Mouse (Mus musculus): ENCODE results near the gene Fam98b. TPM values are rescaled to one million over a fixed set of nuclear protein-coding genes. Genes with fewer than 3 reads are reported as not detected.
A peak's percentile ranks its signal among the peaks of the same experiment; 100 is the strongest.

Gene Fam98b
- polyA plus RNA-seq, 1 experiment, result 11.7 TPM

DNA sequence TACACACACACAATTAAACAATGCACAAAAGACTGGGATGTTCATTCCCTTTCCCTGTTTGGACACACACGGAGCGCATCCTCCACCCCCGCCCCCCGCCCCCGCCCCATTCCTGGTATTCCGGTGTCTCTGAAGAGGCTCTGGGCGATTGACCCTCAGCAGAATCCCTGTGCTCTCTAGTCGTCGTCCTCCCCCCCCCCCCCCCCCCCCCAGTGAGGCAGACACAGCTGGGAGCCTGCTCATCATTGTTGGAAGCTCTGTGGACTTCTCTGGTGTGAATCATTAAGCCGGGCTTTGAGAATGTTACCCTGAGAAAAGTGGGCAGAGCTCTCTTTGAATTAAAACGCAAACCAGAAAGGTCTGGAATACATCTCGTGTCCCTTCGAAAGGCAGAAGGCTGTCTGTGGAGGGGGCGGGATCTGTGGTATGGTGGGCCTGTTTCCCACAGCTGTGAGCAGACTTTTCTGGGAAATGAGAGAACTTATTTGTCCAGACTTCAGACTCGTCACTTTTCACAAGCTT lies 31.8 kb upstream of the Fam98b start:
- Histone ChIP-seq H3K4me3 (ENCODE audit: control insufficient read depth, low read depth, low read length) (no peak overlapping the region), H3K36me3 (ENCODE audit: control insufficient read depth, insufficient read depth, low read length) (no peaks in the 10 kb centered on the region)

DNA sequence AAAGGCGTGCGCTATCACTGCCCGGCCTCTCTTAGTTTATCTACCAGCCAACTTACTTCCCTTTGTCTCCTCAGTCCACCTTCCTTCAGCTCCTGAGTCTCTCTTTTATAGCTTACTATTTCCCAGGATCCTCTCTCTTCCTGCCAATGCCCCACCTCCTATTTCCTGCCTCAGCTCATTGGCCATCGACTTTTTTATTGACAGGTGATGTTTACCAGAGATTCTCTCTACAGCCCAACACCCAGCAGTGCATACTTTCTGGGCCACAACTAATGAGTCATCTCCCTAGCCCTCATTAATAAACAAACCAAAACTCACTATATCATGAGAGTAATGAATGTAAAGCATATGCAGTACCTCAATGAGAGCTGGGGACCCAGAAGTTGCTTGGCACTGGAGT lies 30.0 kb upstream of the Fam98b start:
- TF ChIP-seq CTCF (IDR thresholded peaks at IDR 0.05; ENCODE audit: control insufficient read depth, insufficient read depth, insufficient replicate concordance, low read depth, low read length) (no peak), POLR2A (IDR thresholded peaks at IDR 0.05; ENCODE audit: control insufficient read depth, low read depth, low read length) (no peak)
- H3K27ac ChIP-seq (ENCODE audit: control insufficient read depth, insufficient read depth, low read depth, low read length), result no peak overlapping the region
- H3K4me3 ChIP-seq (ENCODE audit: control insufficient read depth, low read depth, low read length), result no peak overlapping the region
- no peaks in the 10 kb centered on the region for H3K36me3 ChIP-seq (ENCODE audit: control insufficient read depth, insufficient read depth, low read length)
- no peaks in the 10 kb centered on the region for H3K27me3 ChIP-seq (ENCODE audit: control insufficient read depth, insufficient read depth, low read length)
- no peaks in the 10 kb centered on the region for H3K4me1 ChIP-seq (ENCODE audit: control insufficient read depth, insufficient read depth, low read length)

More for the DNA sequence above, 31.8 kb upstream of the Fam98b start:
- TF ChIP-seq CTCF (IDR thresholded peaks at IDR 0.05; ENCODE audit: control insufficient read depth, insufficient read depth, insufficient replicate concordance, low read depth, low read length) (no peak), POLR2A (IDR thresholded peaks at IDR 0.05; ENCODE audit: control insufficient read depth, low read depth, low read length) (no peak)
- Histone ChIP-seq H3K4me1 (ENCODE audit: control insufficient read depth, insufficient read depth, low read length) (no peaks in the 10 kb centered on the region), H3K27ac (ENCODE audit: control insufficient read depth, insufficient read depth, low read depth, low read length) (no peak overlapping the region), H3K27me3 (ENCODE audit: control insufficient read depth, insufficient read depth, low read length) (no peaks in the 10 kb centered on the region)

DNA sequence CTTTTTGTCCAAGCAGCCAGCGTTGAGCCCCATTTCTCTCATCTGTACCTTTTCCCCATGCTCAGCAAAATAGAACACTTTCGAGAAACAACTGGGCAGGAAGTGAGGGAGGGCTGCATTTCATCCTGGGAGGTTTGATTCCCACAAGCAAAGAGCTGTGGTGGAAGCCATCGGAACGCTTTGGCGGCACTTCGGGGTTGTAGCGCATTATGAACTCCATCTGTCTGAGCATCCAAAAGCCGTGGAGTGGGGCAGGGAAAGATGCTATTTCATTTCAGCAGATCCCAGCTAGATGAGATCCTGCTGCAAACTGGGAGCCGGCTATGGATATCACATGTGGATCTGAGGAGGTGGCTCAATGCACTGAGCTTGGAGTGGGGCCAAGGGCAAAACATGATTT lies 26.9 kb upstream of the Fam98b start:
- H3K36me3 ChIP-seq (ENCODE audit: control insufficient read depth, insufficient read depth, low read length), result no peaks in the 10 kb centered on the region
- H3K27me3 ChIP-seq (ENCODE audit: control insufficient read depth, insufficient read depth, low read length), result no peaks in the 10 kb centered on the region
- H3K4me1 ChIP-seq (ENCODE audit: control insufficient read depth, insufficient read depth, low read length), result no peaks in the 10 kb centered on the region
- H3K27ac ChIP-seq (ENCODE audit: control insufficient read depth, insufficient read depth, low read depth, low read length), result no peak overlapping the region
- TF ChIP-seq CTCF (IDR thresholded peaks at IDR 0.05; ENCODE audit: control insufficient read depth, insufficient read depth, insufficient replicate concordance, low read depth, low read length), result no peak
- TF ChIP-seq POLR2A (IDR thresholded peaks at IDR 0.05; ENCODE audit: control insufficient read depth, low read depth, low read length), result no peak
- H3K4me3 ChIP-seq (ENCODE audit: control insufficient read depth, low read depth, low read length), result no peak overlapping the region

DNA sequence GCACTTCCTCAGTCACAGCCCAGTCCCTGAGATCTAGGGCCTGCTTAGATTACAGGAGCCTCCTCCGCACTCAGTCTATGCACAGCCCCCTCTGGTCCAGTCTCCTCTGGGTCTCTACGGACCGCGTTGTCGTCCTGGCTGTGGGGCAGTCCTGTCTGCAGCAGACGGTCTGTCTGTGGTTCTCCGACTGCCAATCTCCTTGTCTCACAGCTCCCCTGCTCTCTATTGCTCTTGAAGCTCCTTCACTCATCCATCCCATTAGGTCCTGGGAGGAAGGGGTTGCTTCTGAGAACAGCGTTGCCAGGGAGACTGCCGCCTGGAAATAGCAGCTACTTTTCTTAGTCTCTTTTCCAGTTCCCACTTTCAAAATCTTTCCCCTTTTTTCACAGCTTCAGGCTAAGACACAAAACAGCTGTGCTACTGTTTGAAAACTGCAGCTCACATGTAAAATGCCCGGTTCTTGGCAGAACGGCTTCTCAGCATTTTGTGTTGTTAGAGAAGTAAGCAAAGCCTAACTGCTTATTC lies 20.9 kb upstream of the Fam98b start:
- no peaks in the 10 kb centered on the region for H3K27me3 ChIP-seq (ENCODE audit: control insufficient read depth, insufficient read depth, low read length)
- no peak overlapping the region for H3K27ac ChIP-seq (ENCODE audit: control insufficient read depth, insufficient read depth, low read depth, low read length)
- no peak overlapping the region for H3K4me3 ChIP-seq (ENCODE audit: control insufficient read depth, low read depth, low read length)
- TF ChIP-seq POLR2A (IDR thresholded peaks at IDR 0.05; ENCODE audit: control insufficient read depth, low read depth, low read length) (no peak), CTCF (IDR thresholded peaks at IDR 0.05; ENCODE audit: control insufficient read depth, insufficient read depth, insufficient replicate concordance, low read depth, low read length) (no peak)
- no peaks in the 10 kb centered on the region for H3K36me3 ChIP-seq (ENCODE audit: control insufficient read depth, insufficient read depth, low read length)
- H3K4me1 ChIP-seq (ENCODE audit: control insufficient read depth, insufficient read depth, low read length), result peaks cover 5% of the 10 kb centered on the region; the same call in 1 of the 2 replicates

DNA sequence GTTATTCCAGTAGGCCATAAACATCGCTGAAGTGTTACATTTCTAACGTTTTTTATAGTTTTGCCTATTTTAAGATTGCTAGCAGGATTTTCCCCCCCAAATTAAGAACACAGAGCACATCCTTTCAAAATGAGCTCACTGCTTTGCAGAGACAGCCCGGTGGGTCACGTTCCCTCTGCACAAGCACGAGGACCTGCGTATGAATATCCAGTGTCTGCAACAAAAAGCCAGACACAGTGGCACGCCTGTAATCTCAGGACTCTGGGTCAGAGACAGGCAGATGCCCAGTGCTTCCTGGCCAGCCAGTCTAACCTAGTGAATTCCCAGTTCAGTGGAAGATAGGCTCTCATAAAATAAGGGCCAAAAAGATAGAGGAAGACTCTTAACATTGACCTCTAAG lies 19.3 kb upstream of the Fam98b start:
- H3K4me3 ChIP-seq (ENCODE audit: control insufficient read depth, low read depth, low read length), result no peak overlapping the region
- H3K4me1 ChIP-seq (ENCODE audit: control insufficient read depth, insufficient read depth, low read length), result peaks cover 5% of the 10 kb centered on the region; the same call in 1 of the 2 replicates
- no peaks in the 10 kb centered on the region for H3K27me3 ChIP-seq (ENCODE audit: control insufficient read depth, insufficient read depth, low read length)
- TF ChIP-seq CTCF (IDR thresholded peaks at IDR 0.05; ENCODE audit: control insufficient read depth, insufficient read depth, insufficient replicate concordance, low read depth, low read length), result no peak
- no peak for TF ChIP-seq POLR2A (IDR thresholded peaks at IDR 0.05; ENCODE audit: control insufficient read depth, low read depth, low read length)
- no peak overlapping the region for H3K27ac ChIP-seq (ENCODE audit: control insufficient read depth, insufficient read depth, low read depth, low read length)
- no peaks in the 10 kb centered on the region for H3K36me3 ChIP-seq (ENCODE audit: control insufficient read depth, insufficient read depth, low read length)

DNA sequence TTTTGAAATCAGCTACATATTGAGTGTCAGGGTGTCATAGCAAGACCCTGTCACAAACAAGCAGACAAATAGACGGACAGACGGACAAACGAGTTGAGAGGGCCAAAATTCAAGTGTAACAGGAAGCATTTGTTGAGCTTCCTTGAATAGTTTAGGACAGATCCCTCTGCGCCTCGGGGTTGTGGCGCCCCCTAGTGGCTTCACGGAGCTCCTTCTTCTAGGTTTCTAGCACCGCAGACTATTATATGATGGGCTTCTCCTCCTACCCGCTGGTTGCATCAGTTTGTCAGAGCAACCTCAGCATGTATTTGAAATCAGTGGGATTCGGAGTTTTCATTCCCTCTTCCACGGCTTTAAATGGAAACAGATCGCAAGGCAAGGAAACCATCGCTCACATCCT lies 18.3 kb upstream of the Fam98b start:
- H3K4me1 ChIP-seq (ENCODE audit: control insufficient read depth, insufficient read depth, low read length), result peaks cover 5% of the 10 kb centered on the region; the same call in 1 of the 2 replicates
- no peaks in the 10 kb centered on the region for H3K36me3 ChIP-seq (ENCODE audit: control insufficient read depth, insufficient read depth, low read length)
- H3K27ac ChIP-seq (ENCODE audit: control insufficient read depth, insufficient read depth, low read depth, low read length), result no peak overlapping the region
- H3K27me3 ChIP-seq (ENCODE audit: control insufficient read depth, insufficient read depth, low read length), result no peaks in the 10 kb centered on the region
- TF ChIP-seq CTCF (IDR thresholded peaks at IDR 0.05; ENCODE audit: control insufficient read depth, insufficient read depth, insufficient replicate concordance, low read depth, low read length), result peak; percentile 90
- TF ChIP-seq POLR2A (IDR thresholded peaks at IDR 0.05; ENCODE audit: control insufficient read depth, low read depth, low read length), result no peak
- H3K4me3 ChIP-seq (ENCODE audit: control insufficient read depth, low read depth, low read length), result peak overlapping the region; percentile 22

DNA sequence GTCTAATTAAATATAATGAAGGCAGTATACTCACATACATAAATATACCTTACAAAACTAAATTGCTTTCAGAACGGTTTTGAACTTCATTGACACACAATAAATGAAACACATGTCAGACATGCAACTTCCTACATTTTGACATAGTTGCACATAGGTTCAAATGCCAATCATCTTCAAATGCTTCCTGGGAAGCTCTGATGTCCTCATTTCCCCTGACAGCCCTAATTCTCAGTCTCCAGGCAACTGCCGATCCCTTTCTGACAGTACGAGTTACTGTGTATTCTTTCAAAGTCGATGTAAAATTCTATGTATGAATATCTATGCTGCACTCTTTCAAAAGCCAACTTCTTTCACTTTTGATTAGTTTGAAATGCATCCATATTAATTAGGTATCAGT lies 7.6 kb upstream of the Fam98b start:
- H3K27ac ChIP-seq (ENCODE audit: control insufficient read depth, insufficient read depth, low read depth, low read length), result no peak overlapping the region

More for the DNA sequence above, 7.6 kb upstream of the Fam98b start:
- no peaks in the 10 kb centered on the region for H3K27me3 ChIP-seq (ENCODE audit: control insufficient read depth, insufficient read depth, low read length)
- no peaks in the 10 kb centered on the region for H3K36me3 ChIP-seq (ENCODE audit: control insufficient read depth, insufficient read depth, low read length)
- TF ChIP-seq CTCF (IDR thresholded peaks at IDR 0.05; ENCODE audit: control insufficient read depth, insufficient read depth, insufficient replicate concordance, low read depth, low read length) (no peak), POLR2A (IDR thresholded peaks at IDR 0.05; ENCODE audit: control insufficient read depth, low read depth, low read length) (no peak)
- no peak overlapping the region for H3K4me3 ChIP-seq (ENCODE audit: control insufficient read depth, low read depth, low read length)
- H3K4me1 ChIP-seq (ENCODE audit: control insufficient read depth, insufficient read depth, low read length), result no peaks in the 10 kb centered on the region
